Mouse (Mus musculus) heart, adult 2 months (tissue): ENCODE results near the gene Gsdma. TPM values are rescaled to one million over a fixed set of nuclear protein-coding genes. Genes with fewer than 3 reads are reported as not detected.

Experiments
- DNase-seq, 2 experiments: peaks; one replicate each; pipeline ENCODE4 v3.0.0; 2021
- H3K27ac ChIP-seq: fragments of 200-600 bp; 2 replicates; pipeline ENCODE4 v1.8.1; 2022
- H3K27me3 ChIP-seq: fragments of 200-500 bp; 2 replicates; pipeline ENCODE4 v1.6.1; 2012; ENCODE audit warnings: mild to moderate bottlenecking, low read length, inconsistent platforms, mixed read lengths; ENCODE audit not compliant: control insufficient read depth, insufficient read depth
- H3K36me3 ChIP-seq: fragments of 200-500 bp; 2 replicates; pipeline ENCODE4 v1.6.1; 2012; ENCODE audit warnings: low read length, inconsistent platforms; ENCODE audit not compliant: control insufficient read depth, insufficient read depth
- H3K4me1 ChIP-seq: fragments of 200-500 bp; 2 replicates; pipeline ENCODE4 v1.6.1; 2011; ENCODE audit warnings: low read length; ENCODE audit not compliant: control insufficient read depth, insufficient read depth
- H3K4me3 ChIP-seq: fragments of 200-600 bp; 2 replicates; pipeline ENCODE4 v1.8.1; 2022
- H3K79me2 ChIP-seq: fragments of 200-500 bp; replicated peaks from 2 replicates; pipeline ENCODE4 v1.6.1; 2012; ENCODE audit warnings: mild to moderate bottlenecking, inconsistent platforms, low read length, moderate library complexity, mixed read lengths; ENCODE audit not compliant: control insufficient read depth, insufficient read depth
- H3K9ac ChIP-seq: fragments of 200-500 bp; 2 replicates; pipeline ENCODE4 v1.6.1; 2012; ENCODE audit warnings: low read depth, mild to moderate bottlenecking, control low read depth, inconsistent platforms, low read length, mixed read lengths
- POLR2A ChIP-seq: fragments of 200-500 bp; IDR thresholded peaks from 2 replicates; pipeline ENCODE4 v1.6.1; 2011; ENCODE audit warnings: mild to moderate bottlenecking, low read depth, low read length, control low read depth; ENCODE audit not compliant: insufficient read depth
- WGBS: fragments of 180-500 bp; shearing (Covaris S2); methylation state at CpG from one replicate; pipeline ENCODE4 v1.1.7; 2018; 5-methylcytosine and 5-hydroxymethylcytosine counted together
- intact Hi-C: fragments of 180-260 bp; cut with DNase I; formaldehyde crosslinking; loops from one replicate; pipeline ENCODE4 v1.15.1; 2025
- polyA plus RNA-seq: library from polyadenylated mRNA; depleted of rRNA; stranded (reverse); fragments of >200 nt; gene quantifications from 2 replicates; pipeline ENCODE4 v1.2.3, GENCODE M21; 2012; rRNA removed
- total RNA-seq, 2 experiments: library from RNA; stranded (reverse); gene quantifications; 2 replicates each; pipeline ENCODE4 v1.2.3; 2021

Gsdma gene
- total and polyA plus RNA-seq, 3 experiments, result 0.04 TPM; not detected in 2

- Histone ChIP-seq H3K36me3 (no peaks in the 10 kb centered on the region; the same call in 1 of the 2 replicates), H3K27ac (no peak overlapping the region), H3K27me3 (no peaks in the 10 kb centered on the region), H3K4me1 (peaks cover 6% of the 10 kb centered on the region), H3K4me3 (no peak overlapping the region), H3K9ac (no peak overlapping the region), H3K79me2 (no peaks in the 10 kb centered on the region)
- no peak for TF ChIP-seq POLR2A
- intact Hi-C loops, result no loop called here
- peak in 1 of 2 experiments; percentile 14 for DNase-seq
- WGBS, result 94% methylated on average over 15 of the region's 15 CpGs
Observed at GRCm38 (mm10) chr11:98725926-98726506, 61.9 kb downstream of the Gsdma start.

Other genes with a start within 250 kb of the Gsdma start
- gene Mien1, start 225.4 kb upstream of the Gsdma start, total RNA-seq, result 10 to 100 TPM; 61.6 to 63.6 TPM
- gene Mien1, start 225.4 kb upstream of the Gsdma start, polyA plus RNA-seq, result 53.5 and 80.0 TPM in 2 replicates
- gene Grb7, start 218.0 kb upstream of the Gsdma start, total RNA-seq, result under 1 TPM; 0.11 to 0.31 TPM
- 0.56 and 0.72 TPM in 2 replicates for gene Grb7, start 218.0 kb upstream of the Gsdma start, polyA plus RNA-seq
- gene Ikzf3, start 118.3 kb upstream of the Gsdma start, total RNA-seq, result 1 to 10 TPM in 1 of 2 experiments, under 1 TPM in 1; 0.94 to 1.5 TPM
- 0.61 and 1.5 TPM in 2 replicates for gene Ikzf3, start 118.3 kb upstream of the Gsdma start, polyA plus RNA-seq
- gene Zpbp2, start 113.3 kb upstream of the Gsdma start, total RNA-seq, result not detected
- gene Zpbp2, start 113.3 kb upstream of the Gsdma start, polyA plus RNA-seq, result 0.23 TPM in 1 of 2 replicates, not detected in the other
- 10 to 100 TPM; 40.2 to 40.9 TPM for gene Ormdl3, start 77.0 kb upstream of the Gsdma start, total RNA-seq
- gene Ormdl3, start 77.0 kb upstream of the Gsdma start, polyA plus RNA-seq, result 61.2 and 63.8 TPM in 2 replicates
- not detected for gene Lrrc3c, start 66.1 kb upstream of the Gsdma start, total RNA-seq
- gene Lrrc3c, start 66.1 kb upstream of the Gsdma start, polyA plus RNA-seq, result not detected in 2 replicates
- gene Gm12355, start 38.7 kb upstream of the Gsdma start, total RNA-seq, result 10 to 100 TPM in 1 of 2 experiments, 1 to 10 TPM in 1; 7.9 to 10.8 TPM
- not detected in 2 replicates for gene Gm12355, start 38.7 kb upstream of the Gsdma start, polyA plus RNA-seq
- gene Gsdma3, start 38.0 kb upstream of the Gsdma start, total RNA-seq, result 1 to 10 TPM; 2.7 to 2.9 TPM
- gene Gsdma3, start 38.0 kb upstream of the Gsdma start, polyA plus RNA-seq, result not detected in 2 replicates
- not detected for gene Gsdma2, start 17.6 kb upstream of the Gsdma start, total RNA-seq
- gene Gsdma2, start 17.6 kb upstream of the Gsdma start, polyA plus RNA-seq, result not detected in 2 replicates
- 100 to 1,000 TPM in 1 of 2 experiments, 10 to 100 TPM in 1; 89.5 to 105 TPM for gene Psmd3, start 18.2 kb downstream of the Gsdma start, total RNA-seq
- gene Psmd3, start 18.2 kb downstream of the Gsdma start, polyA plus RNA-seq, result 144 and 173 TPM in 2 replicates
- gene Csf3, start 36.9 kb downstream of the Gsdma start, total RNA-seq, result not detected
- not detected in 2 replicates for gene Csf3, start 36.9 kb downstream of the Gsdma start, polyA plus RNA-seq
- 10 to 100 TPM; 41.6 to 48.1 TPM for gene Med24, start 65.1 kb downstream of the Gsdma start, total RNA-seq
- gene Med24, start 65.1 kb downstream of the Gsdma start, polyA plus RNA-seq, result 54.5 and 65.2 TPM in 2 replicates
- 100 to 1,000 TPM; 103 to 105 TPM for gene Thra, start 76.3 kb downstream of the Gsdma start, total RNA-seq
- 89.4 and 104 TPM in 2 replicates for gene Thra, start 76.3 kb downstream of the Gsdma start, polyA plus RNA-seq
- 100 to 1,000 TPM in 1 of 2 experiments, 10 to 100 TPM in 1; 35.5 to 111 TPM for gene Nr1d1, start 111.0 kb downstream of the Gsdma start, total RNA-seq
- 190 and 208 TPM in 2 replicates for gene Nr1d1, start 111.0 kb downstream of the Gsdma start, polyA plus RNA-seq
- gene Msl1, start 131.2 kb downstream of the Gsdma start, total RNA-seq, result 10 to 100 TPM; 68.9 to 75.3 TPM
- gene Msl1, start 131.2 kb downstream of the Gsdma start, polyA plus RNA-seq, result 21.9 and 44.4 TPM in 2 replicates
- gene Casc3, start 140.6 kb downstream of the Gsdma start, total RNA-seq, result 10 to 100 TPM; 18.7 to 20.7 TPM
- gene Casc3, start 140.6 kb downstream of the Gsdma start, polyA plus RNA-seq, result 17.5 and 25.2 TPM in 2 replicates
- under 1 TPM; 0.50 to 0.77 TPM for gene Rapgefl1, start 172.4 kb downstream of the Gsdma start, total RNA-seq
- gene Rapgefl1, start 172.4 kb downstream of the Gsdma start, polyA plus RNA-seq, result 2.8 and 3.0 TPM in 2 replicates
- 1 to 10 TPM; 9.1 to 9.6 TPM for gene Wipf2, start 199.3 kb downstream of the Gsdma start, total RNA-seq
- 4.0 and 5.1 TPM in 2 replicates for gene Wipf2, start 199.3 kb downstream of the Gsdma start, polyA plus RNA-seq
- under 1 TPM; 0.13 to 0.32 TPM for gene Cdc6, start 243.4 kb downstream of the Gsdma start, total RNA-seq
- gene Cdc6, start 243.4 kb downstream of the Gsdma start, polyA plus RNA-seq, result 0.14 and 0.26 TPM in 2 replicates